Mouse (Mus musculus) hindbrain, postnatal 0 days (tissue): ENCODE measurements around the gene Ndufa6. TPM values are rescaled to one million over a fixed set of nuclear protein-coding genes. Genes with fewer than 3 reads are reported as not detected.

Experiments used
- ATAC-seq: fragments of 200-750 bp; cut with Nextera tagmentation; 2 replicates; pipeline ENCODE4 v1.8.0; 2017; ENCODE audit warnings: mild to moderate bottlenecking, moderate TSS enrichment, moderate library complexity
- DNase-seq: peaks from one replicate; pipeline ENCODE4 v3.0.0-alpha.2; 2015; ENCODE audit warnings: low spot score
- H3K27ac ChIP-seq: fragments of 300-500 bp; sonication (generic); 2 replicates; pipeline ENCODE4 v1.5.1; 2014; ENCODE audit warnings: mild to moderate bottlenecking
- H3K27me3 ChIP-seq: fragments of 300-500 bp; sonication (generic); 2 replicates; pipeline ENCODE4 v1.6.1; 2014; ENCODE audit warnings: low read length, mixed read lengths; ENCODE audit not compliant: insufficient read depth
- H3K36me3 ChIP-seq: fragments of 300-500 bp; sonication (generic); 2 replicates; pipeline ENCODE4 v1.6.1; 2014; ENCODE audit warnings: low read length, mixed read lengths; ENCODE audit not compliant: insufficient read depth
- H3K4me1 ChIP-seq: fragments of 300-500 bp; sonication (generic); 2 replicates; pipeline ENCODE4 v1.6.1; 2014; ENCODE audit warnings: antibody characterized with exemption, low read length, mixed read lengths; ENCODE audit not compliant: insufficient read depth
- H3K4me2 ChIP-seq: fragments of 300-500 bp; sonication (generic); 2 replicates; pipeline ENCODE4 v1.6.1; 2014; ENCODE audit warnings: low read depth, mild to moderate bottlenecking, low read length, moderate library complexity, mixed read lengths
- H3K4me3 ChIP-seq: fragments of 300-500 bp; sonication (generic); 2 replicates; pipeline ENCODE4 v1.5.1; 2014; ENCODE audit warnings: low read length
- H3K9ac ChIP-seq: fragments of 300-500 bp; sonication (generic); replicated peaks from 2 replicates; pipeline ENCODE4 v1.6.1; 2014; ENCODE audit warnings: mild to moderate bottlenecking, low read length, moderate library complexity, mixed read lengths
- H3K9me3 ChIP-seq: fragments of 300-500 bp; sonication (generic); 2 replicates; pipeline ENCODE4 v1.6.1; 2016; ENCODE audit warnings: low read length, mixed read lengths
- CTCF ChIP-seq: IDR thresholded peaks from 2 replicates; pipeline ENCODE4 v1.5.1; 2016; ENCODE audit warnings: antibody characterized with exemption, control low read depth, low read depth
- WGBS: fragments of 180-500 bp; shearing (Covaris S2); extraction: QIAGEN DNeasy Blood & Tissue Kit; methylation state at CpG from one replicate; pipeline ENCODE4 v1.1.7; 2014; 5-methylcytosine and 5-hydroxymethylcytosine counted together
- polyA plus RNA-seq: library from polyadenylated mRNA; unstranded; fragments of >200 nt; fragmentation: Nextera tagmentation; extraction: Ambion mirVana; gene quantifications from 2 replicates; pipeline ENCODE4 v1.2.1, GENCODE M21; 2015
- total RNA-seq: library from RNA; depleted of rRNA; stranded (reverse); fragments of >200 nt; gene quantifications from 2 replicates; pipeline ENCODE4 v1.2.3, GENCODE M21; 2014

The Ndufa6 gene
- total and polyA plus RNA-seq, 2 experiments from 2014 or later, result 194 to 516 TPM

- Histone ChIP-seq H3K9ac (peak overlapping the region; percentile 89), H3K4me2 (peak overlapping the region; percentile 72), H3K9me3 (no peaks in the 10 kb centered on the region), H3K27me3 (no peaks in the 10 kb centered on the region), H3K4me1 (peaks cover 9% of the 10 kb centered on the region; the same call in 1 of the 2 replicates), H3K36me3 (peaks cover 25% of the 10 kb centered on the region), H3K4me3 (peak overlapping the region; percentile 99), H3K27ac (peak overlapping the region; percentile 94)
- no peak for ATAC-seq
- no peak for DNase-seq
- TF ChIP-seq CTCF, result no peak
- 30% methylated on average over 14 of the region's 14 CpGs for WGBS
Measured at GRCm38 (mm10) chr15:82353078-82353744, 911 bp downstream of the Ndufa6 start.

GRCm38 (mm10) chr15:82351480-82351879 is 2.6 kb downstream of the Ndufa6 start:
- ATAC-seq (no peak), DNase-seq (no peak)
- H3K4me1 ChIP-seq, result peaks cover 19% of the 10 kb centered on the region
- H3K9ac ChIP-seq, result no peak overlapping the region
- TF ChIP-seq CTCF, result no peak
- 97% methylated on average over 3 of the region's 3 CpGs for WGBS
- no peak overlapping the region for H3K27ac ChIP-seq
- H3K36me3 ChIP-seq, result peaks cover 28% of the 10 kb centered on the region
- H3K9me3 ChIP-seq, result no peaks in the 10 kb centered on the region
- no peak overlapping the region for H3K4me2 ChIP-seq
- H3K4me3 ChIP-seq, result no peak overlapping the region
- no peaks in the 10 kb centered on the region for H3K27me3 ChIP-seq

- no peaks in the 10 kb centered on the region for H3K9me3 ChIP-seq
- H3K4me2 ChIP-seq, result no peak overlapping the region
- 89% methylated on average over 4 of the region's 4 CpGs for WGBS
- ATAC-seq (no peak), DNase-seq (no peak)
- peaks cover 28% of the 10 kb centered on the region for H3K36me3 ChIP-seq
- H3K27ac ChIP-seq, result no peak overlapping the region
- H3K9ac ChIP-seq, result no peak overlapping the region
- TF ChIP-seq CTCF, result no peak
- H3K4me1 ChIP-seq, result peaks cover 19% of the 10 kb centered on the region
- no peak overlapping the region for H3K4me3 ChIP-seq
- H3K27me3 ChIP-seq, result no peaks in the 10 kb centered on the region
Measured at GRCm38 (mm10) chr15:82350349-82350748, 3.8 kb downstream of the Ndufa6 start.

- Histone ChIP-seq H3K9me3 (no peaks in the 10 kb centered on the region), H3K4me3 (no peak overlapping the region), H3K27me3 (no peaks in the 10 kb centered on the region), H3K4me1 (peaks cover 16% of the 10 kb centered on the region), H3K36me3 (peaks cover 28% of the 10 kb centered on the region), H3K9ac (no peak overlapping the region), H3K27ac (no peak overlapping the region), H3K4me2 (no peak overlapping the region)
- ATAC-seq (no peak), DNase-seq (no peak)
- no peak for TF ChIP-seq CTCF
- 83% methylated on average over 2 of the region's 2 CpGs for WGBS
Measured at GRCm38 (mm10) chr15:82348999-82349341, 5.2 kb downstream of the Ndufa6 start.

GRCm38 (mm10) chr15:82348258-82348998 is 5.7 kb downstream of the Ndufa6 start:
- Histone ChIP-seq H3K36me3 (peaks cover 28% of the 10 kb centered on the region), H3K9ac (no peak overlapping the region), H3K4me3 (no peak overlapping the region), H3K27ac (no peak overlapping the region), H3K4me2 (no peak overlapping the region), H3K4me1 (peaks cover 16% of the 10 kb centered on the region), H3K9me3 (no peaks in the 10 kb centered on the region), H3K27me3 (no peaks in the 10 kb centered on the region)
- TF ChIP-seq CTCF, result no peak
- WGBS, result 87% methylated on average over 8 of the region's 8 CpGs
- DNase-seq (no peak), ATAC-seq (no peak)

GRCm38 (mm10) chr15:82347852-82348251 is 6.3 kb downstream of the Ndufa6 start:
- TF ChIP-seq CTCF, result no peak
- Histone ChIP-seq H3K27ac (0 out of 2 replicates have a peak overlapping the region, but pooled peaks have one; percentile 51), H3K36me3 (peaks cover 28% of the 10 kb centered on the region), H3K9me3 (no peaks in the 10 kb centered on the region), H3K27me3 (no peaks in the 10 kb centered on the region), H3K4me3 (no peak overlapping the region), H3K9ac (no peak overlapping the region), H3K4me1 (peaks cover 14% of the 10 kb centered on the region), H3K4me2 (no peak overlapping the region)
- no peak for DNase-seq
- 95% methylated on average over 12 of the region's 12 CpGs for WGBS
- no peak for ATAC-seq

GRCm38 (mm10) chr15:82347303-82347676 is 6.8 kb downstream of the Ndufa6 start:
- WGBS, result 85% methylated on average over 4 of the region's 4 CpGs
- H3K27ac ChIP-seq, result peak overlapping the region; percentile 51; the same call in 1 of the 2 replicates
- no peak for ATAC-seq

More at GRCm38 (mm10) chr15:82347303-82347676, 6.8 kb downstream of the Ndufa6 start:
- Histone ChIP-seq H3K4me2 (peak overlapping the region; percentile 81), H3K9ac (no peak overlapping the region; the same call in 1 of the 2 replicates), H3K36me3 (peaks cover 28% of the 10 kb centered on the region), H3K4me3 (peak overlapping the region; percentile 67), H3K27me3 (no peaks in the 10 kb centered on the region), H3K4me1 (peaks cover 10% of the 10 kb centered on the region; the same call in 1 of the 2 replicates), H3K9me3 (no peaks in the 10 kb centered on the region)
- TF ChIP-seq CTCF, result no peak
- no peak for DNase-seq
